Mouse (Mus musculus): Measurements from ENCODE around the gene Slc5a11.
A peak's percentile ranks its signal among the peaks of the same experiment; 100 is the strongest.

Slc5a11 gene

DNA sequence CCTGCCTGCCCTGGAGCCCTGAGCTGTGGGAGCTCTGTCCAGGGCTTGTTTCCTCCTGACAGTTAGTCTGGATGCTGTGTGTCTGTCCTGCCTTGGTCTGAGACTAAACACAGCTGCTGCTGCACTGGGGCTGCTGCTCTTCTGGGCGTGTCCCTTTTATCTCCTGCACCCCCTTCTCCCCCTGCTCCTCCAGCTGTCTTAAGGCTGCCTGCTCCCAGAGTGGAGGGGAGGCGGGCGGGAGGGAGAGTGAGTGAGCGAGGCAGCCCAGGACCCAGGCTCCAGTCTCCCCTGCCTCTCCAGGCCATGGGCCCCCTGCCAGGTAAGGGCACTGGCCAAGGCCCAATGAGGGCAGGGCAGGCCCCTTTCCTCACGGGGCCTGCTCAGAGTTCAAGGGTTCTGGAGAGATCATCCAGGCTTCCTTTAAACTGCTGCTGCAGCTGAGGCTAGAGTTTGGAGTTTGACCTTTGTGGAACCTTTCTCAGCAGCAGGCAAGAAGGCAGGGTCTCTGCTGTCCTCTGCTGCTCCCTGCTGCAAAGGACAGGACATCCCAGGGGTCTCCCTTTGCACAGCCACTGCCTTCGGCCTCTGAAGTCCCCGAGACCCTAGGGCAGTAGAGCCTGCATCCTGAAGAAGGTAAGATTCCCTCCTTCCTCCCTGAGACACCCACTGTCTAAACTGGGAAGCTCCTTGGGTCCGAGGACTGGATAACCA, at the start of gene Slc5a11:
Gene Slc5a11, plus strand, starts transcription at position 416 of the 711 bp plus-strand sequence.
- no peak for DNase-seq (ENCODE audit: low spot score in 2 of 2)

DNA sequence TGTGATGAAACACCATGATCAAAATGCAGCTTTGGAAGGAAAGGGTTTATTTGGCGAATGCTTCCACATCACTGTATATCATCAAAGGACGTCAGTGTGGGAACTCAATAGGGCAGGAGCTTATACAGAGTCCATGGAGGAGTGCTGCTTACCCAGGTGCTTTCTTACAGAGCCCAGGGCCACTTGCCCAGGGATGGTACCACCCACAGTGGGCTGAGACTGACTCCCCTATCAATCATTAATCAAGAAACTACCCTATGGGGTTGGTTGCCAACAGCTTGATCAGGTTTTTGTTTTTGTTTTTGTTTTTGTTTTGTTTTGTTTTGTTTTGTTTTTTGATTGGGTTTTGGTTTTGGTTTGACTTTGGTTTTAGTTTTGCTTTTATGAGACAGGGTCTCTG, 47.1 kb upstream of the Slc5a11 start:
- DNase-seq (ENCODE audit: low spot score in 2 of 2), result no peak

- no peak for DNase-seq (ENCODE audit: low spot score in 2 of 2)
Observed at GRCm38 (mm10) chr7:123169618-123170017, 45.0 kb upstream of the Slc5a11 start.

GRCm38 (mm10) chr7:123172101-123172500, 42.5 kb upstream of the Slc5a11 start:
- no peak for DNase-seq (ENCODE audit: low spot score in 2 of 2)

- DNase-seq (ENCODE audit: low spot score in 2 of 2), result no peak
Observed at GRCm38 (mm10) chr7:123177215-123177614, 37.4 kb upstream of the Slc5a11 start.

GRCm38 (mm10) chr7:123181787-123182701, 32.5 kb upstream of the Slc5a11 start:
- DNase-seq (ENCODE audit: low spot score in 2 of 2), result no peak

DNA sequence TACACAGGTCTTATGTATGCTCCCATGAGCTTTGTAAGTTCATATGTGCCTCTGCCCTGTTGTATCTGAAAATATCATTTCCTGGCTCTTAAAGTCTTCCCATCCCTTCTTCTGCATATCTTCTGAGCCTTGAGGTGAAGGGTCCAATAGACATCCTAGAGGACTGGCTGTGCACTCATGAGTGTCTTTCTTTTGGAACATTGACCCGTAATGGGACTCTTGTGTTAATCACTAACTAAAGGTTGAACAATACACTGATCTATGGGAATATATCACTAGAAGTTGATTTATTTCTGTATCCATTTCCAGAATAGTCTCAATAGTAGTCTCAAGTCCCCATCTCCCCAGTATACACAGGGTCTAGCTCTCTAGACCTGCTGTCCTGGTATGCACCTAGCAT, 29.7 kb upstream of the Slc5a11 start:
- no peak for DNase-seq (ENCODE audit: low spot score in 2 of 2)

DNA sequence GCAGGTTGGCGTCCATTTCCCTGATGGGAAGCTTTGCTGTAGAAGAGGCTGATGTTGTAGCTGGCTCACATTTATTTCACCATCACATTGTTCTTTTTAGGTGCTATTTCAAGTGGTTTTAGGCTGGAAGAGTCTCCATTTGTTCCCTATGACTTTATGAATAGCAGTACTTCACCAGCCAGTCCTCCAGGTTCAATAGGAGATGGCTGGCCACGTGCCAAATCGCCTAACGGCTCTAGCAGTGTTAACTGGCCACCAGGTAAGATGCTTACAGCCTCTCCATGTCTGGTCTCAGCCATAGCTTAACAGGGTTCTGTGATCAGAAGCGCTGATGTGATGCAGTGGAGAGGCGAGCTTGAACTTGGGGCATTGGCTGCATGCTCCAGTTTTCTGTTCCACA, 28.1 kb upstream of the Slc5a11 start:
- DNase-seq (ENCODE audit: low spot score in 2 of 2), result no peak

GRCm38 (mm10) chr7:123187246-123187645, 27.3 kb upstream of the Slc5a11 start:
- no peak for DNase-seq (ENCODE audit: low spot score in 2 of 2)

DNA sequence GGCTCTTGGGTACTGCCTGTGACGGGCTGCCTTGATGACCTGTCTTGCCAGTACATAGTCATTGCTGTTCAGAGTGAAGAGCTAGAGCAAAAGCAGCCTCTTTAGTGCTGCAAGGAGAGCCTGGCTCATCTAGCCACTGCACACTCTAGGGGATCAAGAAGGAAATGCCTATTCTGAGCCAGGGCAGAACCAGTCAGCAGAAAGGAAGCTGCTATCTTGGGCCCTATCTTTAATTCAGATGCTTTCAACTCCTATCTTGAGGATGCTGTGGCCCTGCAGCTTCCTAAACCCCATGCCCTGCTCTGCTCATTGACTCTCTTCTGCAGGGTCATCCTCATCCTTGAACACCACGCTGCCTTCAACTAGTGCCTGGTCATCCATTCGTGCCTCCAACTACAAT, 26.1 kb upstream of the Slc5a11 start:
- DNase-seq (ENCODE audit: low spot score in 2 of 2), result no peak

DNA sequence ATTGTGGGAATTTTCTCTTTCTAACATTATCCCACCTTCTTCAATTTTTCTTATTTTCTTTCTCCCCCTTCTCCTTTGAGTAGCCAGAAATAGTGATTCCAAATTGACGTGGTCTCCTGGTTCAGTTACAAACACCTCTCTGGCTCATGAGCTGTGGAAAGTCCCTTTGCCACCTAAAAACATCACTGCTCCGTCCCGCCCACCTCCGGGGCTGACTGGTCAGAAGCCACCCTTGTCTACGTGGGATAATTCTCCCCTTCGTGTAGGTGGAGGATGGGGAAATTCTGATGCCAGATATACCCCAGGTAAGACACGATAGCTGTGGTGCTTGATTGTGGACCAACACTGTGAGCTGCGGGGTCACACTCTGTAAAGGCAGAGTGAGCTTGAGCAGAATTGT, 24.8 kb upstream of the Slc5a11 start:
- no peak for DNase-seq (ENCODE audit: low spot score in 2 of 2)

DNA sequence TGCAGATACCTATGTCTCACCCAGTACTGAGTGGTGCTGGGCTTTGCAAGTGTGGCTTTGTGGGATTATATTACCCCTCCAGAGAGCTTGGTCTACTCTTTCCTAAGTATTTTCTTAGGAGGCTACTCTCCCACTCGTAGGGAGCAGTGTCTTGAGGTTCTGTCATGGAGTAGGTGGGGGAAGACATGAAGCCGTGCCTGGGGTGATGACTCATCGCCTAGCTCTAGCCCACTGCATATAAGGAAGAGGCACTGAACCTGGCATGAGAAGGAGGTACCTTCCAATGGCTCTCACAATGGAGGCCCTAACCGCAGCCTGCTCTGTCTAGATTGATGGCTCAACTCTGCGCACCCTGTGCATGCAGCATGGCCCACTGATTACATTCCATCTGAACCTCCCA, 22.8 kb upstream of the Slc5a11 start:
- DNase-seq (ENCODE audit: low spot score in 2 of 2), result no peak

DNA sequence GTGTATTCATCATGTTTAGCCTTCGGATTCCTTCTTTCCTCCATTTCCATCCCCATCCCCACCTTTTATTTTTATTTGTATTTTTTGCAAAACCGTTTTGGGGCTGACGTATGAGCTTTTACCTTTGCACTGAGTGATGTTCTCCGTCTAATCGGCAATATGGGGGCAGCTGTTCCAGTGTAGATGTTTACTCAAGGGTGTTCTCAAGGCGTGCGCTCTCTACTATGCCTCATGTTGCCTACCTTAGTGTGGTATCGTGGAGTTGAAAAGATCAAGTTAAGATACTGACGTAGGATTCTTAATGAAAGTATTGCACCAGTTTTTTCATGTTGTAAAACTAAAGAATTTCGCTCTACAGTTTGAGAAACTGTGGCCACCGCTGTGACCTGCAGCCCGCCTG, 21.4 kb upstream of the Slc5a11 start:
- no peak for DNase-seq (ENCODE audit: low spot score in 2 of 2)

DNA sequence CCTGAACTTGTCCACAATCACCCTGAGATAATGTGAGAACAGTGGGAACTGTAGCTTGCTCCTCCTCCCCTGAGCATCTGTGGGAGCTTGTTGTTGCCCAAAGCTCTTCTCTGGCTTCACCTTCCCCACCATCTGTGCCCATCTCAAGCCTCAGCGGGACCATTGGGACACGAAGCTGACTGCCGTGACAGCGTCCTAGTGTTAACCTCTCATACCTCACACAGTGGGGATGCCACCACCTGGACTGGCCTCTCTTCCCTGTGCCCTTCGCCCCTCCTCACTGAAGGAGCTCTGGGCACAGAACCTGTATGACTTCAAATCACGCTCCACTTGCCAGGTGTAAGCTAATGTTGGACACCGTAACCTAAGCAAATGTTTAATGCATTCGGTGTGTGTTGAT, 19.9 kb upstream of the Slc5a11 start:
- no peak for DNase-seq (ENCODE audit: low spot score in 2 of 2)

GRCm38 (mm10) chr7:123196432-123196831, 18.1 kb upstream of the Slc5a11 start:
- DNase-seq (ENCODE audit: low spot score in 2 of 2), result no peak

GRCm38 (mm10) chr7:123198695-123199094, 15.9 kb upstream of the Slc5a11 start:
- no peak for DNase-seq (ENCODE audit: low spot score in 2 of 2)

GRCm38 (mm10) chr7:123199151-123199550, 15.4 kb upstream of the Slc5a11 start:
- DNase-seq (ENCODE audit: low spot score in 2 of 2), result no peak

GRCm38 (mm10) chr7:123199656-123200206, 14.8 kb upstream of the Slc5a11 start:
- DNase-seq (ENCODE audit: low spot score in 2 of 2), result no peak

GRCm38 (mm10) chr7:123200722-123201121, 13.9 kb upstream of the Slc5a11 start:
- DNase-seq (ENCODE audit: low spot score in 2 of 2), result no peak

GRCm38 (mm10) chr7:123205261-123205660, 9.3 kb upstream of the Slc5a11 start:
- DNase-seq (ENCODE audit: low spot score in 2 of 2), result peak in 1 of 2 experiments; percentile 43

- no peak for DNase-seq (ENCODE audit: low spot score in 2 of 2)
Observed at GRCm38 (mm10) chr7:123207561-123207960, 7.0 kb upstream of the Slc5a11 start.

DNA sequence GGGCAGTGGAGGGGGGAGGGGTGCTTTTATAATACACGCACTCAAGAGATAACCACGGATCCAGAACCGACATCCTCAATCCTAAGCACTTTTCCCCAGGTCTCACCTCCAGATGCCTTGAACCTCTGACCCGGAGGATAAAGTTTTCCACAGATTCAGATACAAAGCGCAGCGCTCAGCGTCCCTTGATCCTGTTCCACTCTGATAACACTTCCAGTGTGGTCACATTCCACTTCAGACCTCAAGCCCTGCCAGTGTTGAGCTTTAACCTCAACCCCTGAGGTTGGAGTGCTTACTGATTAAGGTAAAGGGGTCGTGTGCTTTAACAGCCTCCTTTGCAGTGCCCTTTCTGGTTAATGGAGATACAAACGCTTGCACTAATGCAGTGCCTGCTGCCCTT, 4.7 kb upstream of the Slc5a11 start:
- no peak for DNase-seq (ENCODE audit: low spot score in 2 of 2)

GRCm38 (mm10) chr7:123211461-123211860, 3.1 kb upstream of the Slc5a11 start:
- DNase-seq (ENCODE audit: low spot score in 2 of 2), result no peak
